Mouse (Mus musculus): Measurements from ENCODE around the gene Gm6408.

DNA sequence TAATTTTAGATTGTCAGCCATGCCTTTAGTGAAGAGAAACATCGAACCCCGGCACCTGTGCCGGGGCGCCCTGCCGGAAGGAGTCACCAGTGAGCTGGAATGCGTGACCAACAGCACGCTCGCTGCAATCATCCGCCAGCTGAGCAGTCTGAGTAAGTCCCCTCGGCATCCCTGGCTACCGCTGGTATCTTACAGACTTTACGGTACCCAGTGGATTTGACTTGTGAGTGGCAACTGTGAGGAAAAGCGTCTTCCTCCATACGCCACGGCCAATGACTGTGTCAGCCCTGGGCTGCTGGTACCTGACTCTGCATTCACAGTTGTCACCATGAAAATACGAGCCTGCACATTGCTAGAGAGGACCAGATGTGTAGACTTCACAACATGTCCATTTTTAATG lies 46.4 kb upstream of the Gm6408 start:
- TF ChIP-seq POLR2A (IDR thresholded peaks at IDR 0.05; ENCODE audit: low read depth, low read length), result no peak
- no peak for TF ChIP-seq CTCF (IDR thresholded peaks at IDR 0.05; ENCODE audit: extremely low read depth, insufficient read depth, insufficient read length, insufficient replicate concordance)

All from spleen, adult 2 months (tissue).